In the genomic region with DNA sequence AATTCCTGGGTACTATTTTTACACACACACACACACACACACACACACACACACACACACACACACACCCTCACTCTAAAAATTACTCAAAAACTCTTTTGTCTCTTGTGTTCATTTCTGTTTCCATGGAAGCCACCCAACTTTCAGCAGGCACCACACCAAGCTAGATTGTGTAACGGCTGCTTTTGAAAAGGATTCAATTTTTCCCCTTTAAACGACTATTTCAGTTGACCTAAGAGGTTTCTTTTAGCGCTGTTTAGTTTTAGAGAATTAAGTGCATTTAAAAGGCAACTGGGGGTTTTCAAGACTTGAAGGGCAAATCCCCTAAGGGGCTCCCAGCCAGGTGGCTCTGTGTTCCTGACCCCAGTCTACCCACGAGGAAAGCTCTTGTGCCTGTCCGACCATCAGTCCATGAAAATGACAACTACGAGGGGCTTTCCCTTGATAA, we compare ENCODE assay signal across 9 mouse cellular contexts.
DNase-seq lines count a peak whose midpoint lies in the region; ATAC-seq and TF ChIP-seq lines count a peak whose summit lies in the region.
"Had no signal": no experiment of that assay in that cellular context is flagged by ENCODE, and none has a peak within 500 bp of the region (broad histone marks: within the 10 kb centered on the region; RNA-seq: fewer than 3 reads in every experiment).

No protein-coding gene starts in this region.

- intact Hi-C loops in heart, adult 2 months (cut with DNase I): loop anchor here (5.0 kb wide), 1 partner anchor 88 kb away; no protein-coding TSS in a partner anchor

- peaks cover 17% of the 10 kb centered on the region for H3K4me1 ChIP-seq in heart, adult 2 months (ENCODE audit: control insufficient read depth, insufficient read depth, low read length)
- peaks cover 3% of the 10 kb centered on the region; the same call in 1 of the 2 replicates for H3K4me1 ChIP-seq in heart, embryonic 12.5 days (replicated peaks)

- no peak for TF ChIP-seq EP300 in heart, adult 2 months (IDR thresholded peaks at IDR 0.05; ENCODE audit: insufficient read depth, low read depth, low read length)

- ATAC-seq in heart, embryonic 12.5 days (ENCODE audit: insufficient number of reproducible peaks, low FRiP score): no peak
- ATAC-seq: hindbrain, postnatal 0 days had no signal

- H3K27me3 ChIP-seq in heart, adult 2 months (ENCODE audit: control insufficient read depth, insufficient read depth, low read length): no peaks in the 10 kb centered on the region
- H3K27me3 ChIP-seq in heart, embryonic 12.5 days (replicated peaks): no peaks in the 10 kb centered on the region

- H3K9me3 ChIP-seq in heart, embryonic 12.5 days (replicated peaks): no peaks in the 10 kb centered on the region

- no peak for TF ChIP-seq POLR2A in heart, adult 2 months (IDR thresholded peaks at IDR 0.05; ENCODE audit: insufficient read depth, low read depth, low read length)

- H3K27ac ChIP-seq in heart, adult 2 months: peak overlapping the region; percentile 37
- no peak overlapping the region for H3K27ac ChIP-seq in heart, embryonic 12.5 days (ENCODE audit: poor library complexity, severe bottlenecking)
- H3K27ac ChIP-seq: hindbrain, postnatal 0 days had no signal

- peaks cover 9% of the 10 kb centered on the region for H3K36me3 ChIP-seq in heart, adult 2 months (ENCODE audit: control insufficient read depth, insufficient read depth, low read length)
- H3K36me3 ChIP-seq in heart, embryonic 12.5 days: no peaks in the 10 kb centered on the region

- no peak overlapping the region for H3K4me3 ChIP-seq in heart, adult 2 months
- no peak overlapping the region for H3K4me3 ChIP-seq in heart, embryonic 12.5 days

- TF ChIP-seq CTCF in heart, adult 2 months (IDR thresholded peaks at IDR 0.05): no peak

- WGBS in heart, adult 2 months: 44% methylated on average over 6 of the region's 6 CpGs
- WGBS in heart, embryonic 12.5 days: 61% methylated on average over 6 of the region's 6 CpGs

- no peak overlapping the region for H3K9ac ChIP-seq in heart, adult 2 months (ENCODE audit: low read depth, low read length)
- no peak overlapping the region for H3K9ac ChIP-seq in heart, embryonic 12.5 days

- peaks cover 4% of the 10 kb centered on the region; the same call in 1 of the 2 replicates for H3K79me2 ChIP-seq in heart, adult 2 months (replicated peaks; ENCODE audit: control insufficient read depth, insufficient read depth, low read length)

- peak; percentile 61 to 69 for DNase-seq in heart, adult 2 months
- peak; percentile 65 to 80 for DNase-seq in frontal cortex, adult 2 months (ENCODE audit: extremely low spot score in 1 of 2, low spot score in 1 of 2)
- DNase-seq in layer of hippocampus, postnatal 14 days (ENCODE audit: low spot score in 2 of 2): peak; percentile 41 to 74
- DNase-seq in right cerebral cortex, postnatal 10 days (ENCODE audit: low spot score in 2 of 2): peak; percentile 79 to 84
- DNase-seq in embryo, embryonic 11 days: no peak
- DNase-seq in cerebellum, adult 18-20 months: no peak
- no peak for DNase-seq in spleen, postnatal 14 days (ENCODE audit: low spot score in 2 of 2)

- H3K4me2 ChIP-seq in heart, embryonic 12.5 days: no peak overlapping the region

Comparison
In these comparisons a context has a peak if more than half of its experiments do, and no peak if none do; other contexts are left out.
1. DNase-seq: peak in heart, adult 2 months (2 of 2), frontal cortex, adult 2 months (2 of 2), layer of hippocampus, postnatal 14 days (2 of 2) and right cerebral cortex, postnatal 10 days (2 of 2); none in embryo, embryonic 11 days (single experiment), cerebellum, adult 18-20 months (0 of 2) and spleen, postnatal 14 days (0 of 2).